Mouse (Mus musculus) heart, adult 2 months (tissue): ENCODE data around the gene Ttc28. TPM values are rescaled to one million over a fixed set of nuclear protein-coding genes. Genes with fewer than 3 reads are reported as not detected.

Experiments used
- DNase-seq, 2 experiments: peaks; one replicate each; pipeline ENCODE4 v3.0.0; 2021
- H3K27ac ChIP-seq: fragments of 200-600 bp; 2 replicates; pipeline ENCODE4 v1.8.1; 2022
- H3K27me3 ChIP-seq: fragments of 200-500 bp; 2 replicates; pipeline ENCODE4 v1.6.1; 2012; ENCODE audit warnings: mild to moderate bottlenecking, low read length, inconsistent platforms, mixed read lengths; ENCODE audit not compliant: control insufficient read depth, insufficient read depth
- H3K36me3 ChIP-seq: fragments of 200-500 bp; 2 replicates; pipeline ENCODE4 v1.6.1; 2012; ENCODE audit warnings: low read length, inconsistent platforms; ENCODE audit not compliant: control insufficient read depth, insufficient read depth
- H3K4me1 ChIP-seq: fragments of 200-500 bp; 2 replicates; pipeline ENCODE4 v1.6.1; 2011; ENCODE audit warnings: low read length; ENCODE audit not compliant: control insufficient read depth, insufficient read depth
- H3K4me3 ChIP-seq: fragments of 200-600 bp; 2 replicates; pipeline ENCODE4 v1.8.1; 2022
- H3K79me2 ChIP-seq: fragments of 200-500 bp; replicated peaks from 2 replicates; pipeline ENCODE4 v1.6.1; 2012; ENCODE audit warnings: mild to moderate bottlenecking, inconsistent platforms, low read length, moderate library complexity, mixed read lengths; ENCODE audit not compliant: control insufficient read depth, insufficient read depth
- H3K9ac ChIP-seq: fragments of 200-500 bp; 2 replicates; pipeline ENCODE4 v1.6.1; 2012; ENCODE audit warnings: low read depth, mild to moderate bottlenecking, control low read depth, inconsistent platforms, low read length, mixed read lengths
- CTCF ChIP-seq: fragments of 200-600 bp; IDR thresholded peaks from 2 replicates; pipeline ENCODE4 v1.8.1; 2022; ENCODE audit warnings: antibody characterized with exemption, mild to moderate bottlenecking, moderate library complexity
- EP300 ChIP-seq: fragments of 200-500 bp; IDR thresholded peaks from 2 replicates; pipeline ENCODE4 v1.6.1; 2011; ENCODE audit warnings: low read depth, low read length, control low read depth; ENCODE audit not compliant: insufficient read depth
- POLR2A ChIP-seq: fragments of 200-500 bp; IDR thresholded peaks from 2 replicates; pipeline ENCODE4 v1.6.1; 2011; ENCODE audit warnings: mild to moderate bottlenecking, low read depth, low read length, control low read depth; ENCODE audit not compliant: insufficient read depth
- WGBS: fragments of 180-500 bp; shearing (Covaris S2); methylation state at CpG from one replicate; pipeline ENCODE4 v1.1.7; 2018; 5-methylcytosine and 5-hydroxymethylcytosine counted together
- intact Hi-C: fragments of 180-260 bp; cut with DNase I; formaldehyde crosslinking; loops from one replicate; pipeline ENCODE4 v1.15.1; 2025
- polyA plus RNA-seq: library from polyadenylated mRNA; depleted of rRNA; stranded (reverse); fragments of >200 nt; gene quantifications from 2 replicates; pipeline ENCODE4 v1.2.3, GENCODE M21; 2012
- total RNA-seq, 2 experiments: library from RNA; stranded (reverse); gene quantifications; 2 replicates each; pipeline ENCODE4 v1.2.3; 2021

The Ttc28 gene
- total and polyA plus RNA-seq, 3 experiments = 7.2 to 15.0 (median 12.3) TPM

- WGBS = 83% methylated on average over 6 of the region's 6 CpGs
- no peak for DNase-seq
- H3K9ac ChIP-seq = no peak overlapping the region
These were observed 435.5 kb downstream of the Ttc28 start for GRCm38 (mm10) chr5:111315061-111315460.

GRCm38 (mm10) chr5:111317526-111317925, 437.9 kb downstream of the Ttc28 start:
- no peak for DNase-seq
- H3K27ac ChIP-seq = no peak overlapping the region
- TF ChIP-seq CTCF = no peak
- no peak for TF ChIP-seq EP300
- no peak for TF ChIP-seq POLR2A
- no peaks in the 10 kb centered on the region for H3K27me3 ChIP-seq
- no peak overlapping the region for H3K4me3 ChIP-seq
- intact Hi-C loops = no loop called here
- H3K4me1 ChIP-seq = no peaks in the 10 kb centered on the region
- H3K36me3 ChIP-seq = no peaks in the 10 kb centered on the region
- no peaks in the 10 kb centered on the region for H3K79me2 ChIP-seq
- WGBS = 80% methylated on average over 3 of the region's 3 CpGs
- H3K9ac ChIP-seq = no peak overlapping the region

More at GRCm38 (mm10) chr5:111315061-111315460, 435.5 kb downstream of the Ttc28 start:
- Histone ChIP-seq H3K27ac (no peak overlapping the region), H3K27me3 (no peaks in the 10 kb centered on the region), H3K36me3 (no peaks in the 10 kb centered on the region), H3K4me3 (no peak overlapping the region), H3K79me2 (no peaks in the 10 kb centered on the region), H3K4me1 (no peaks in the 10 kb centered on the region)
- TF ChIP-seq CTCF (no peak), EP300 (no peak), POLR2A (no peak)
- intact Hi-C loops = no loop called here

GRCm38 (mm10) chr5:111318946-111319345, 439.3 kb downstream of the Ttc28 start:
- Histone ChIP-seq H3K9ac (no peak overlapping the region), H3K27ac (no peak overlapping the region), H3K79me2 (no peaks in the 10 kb centered on the region), H3K4me3 (no peak overlapping the region), H3K27me3 (no peaks in the 10 kb centered on the region), H3K36me3 (no peaks in the 10 kb centered on the region), H3K4me1 (no peaks in the 10 kb centered on the region)
- no peak for TF ChIP-seq POLR2A
- no peak for TF ChIP-seq EP300
- no peak for TF ChIP-seq CTCF
- intact Hi-C loops = no loop called here
- WGBS = 29% methylated on average over 1 of the region's 1 CpGs
- no peak for DNase-seq

- no peak overlapping the region for H3K9ac ChIP-seq
- H3K27me3 ChIP-seq = no peaks in the 10 kb centered on the region
- peaks cover 1% of the 10 kb centered on the region; the same call in 1 of the 2 replicates for H3K4me1 ChIP-seq
- 14% methylated on average over 1 of the region's 1 CpGs for WGBS
- H3K27ac ChIP-seq = no peak overlapping the region
- H3K36me3 ChIP-seq = no peaks in the 10 kb centered on the region
- intact Hi-C loops = no loop called here
- H3K79me2 ChIP-seq = no peaks in the 10 kb centered on the region
- DNase-seq = no peak
- no peak overlapping the region for H3K4me3 ChIP-seq
- TF ChIP-seq EP300 (no peak), CTCF (peak; percentile 51), POLR2A (no peak)
These were observed 446.2 kb downstream of the Ttc28 start for GRCm38 (mm10) chr5:111325813-111326212.

GRCm38 (mm10) chr5:111327420-111327819, 447.8 kb downstream of the Ttc28 start:
- WGBS = 41% methylated on average over 7 of the region's 7 CpGs
- Histone ChIP-seq H3K4me1 (peaks cover 5% of the 10 kb centered on the region), H3K79me2 (peaks cover 1% of the 10 kb centered on the region; the same call in 1 of the 2 replicates), H3K9ac (no peak overlapping the region), H3K4me3 (no peak overlapping the region), H3K27me3 (no peaks in the 10 kb centered on the region), H3K27ac (no peak overlapping the region), H3K36me3 (peaks cover 4% of the 10 kb centered on the region; the same call in 1 of the 2 replicates)
- no peak for DNase-seq
- intact Hi-C loops = no loop called here
- no peak for TF ChIP-seq EP300
- no peak for TF ChIP-seq CTCF
- no peak for TF ChIP-seq POLR2A

- no peaks in the 10 kb centered on the region for H3K27me3 ChIP-seq
These were observed 450.3 kb downstream of the Ttc28 start for GRCm38 (mm10) chr5:111329782-111330416.

More at GRCm38 (mm10) chr5:111329782-111330416, 450.3 kb downstream of the Ttc28 start:
- Histone ChIP-seq H3K79me2 (peaks cover 6% of the 10 kb centered on the region), H3K4me1 (peaks cover 5% of the 10 kb centered on the region), H3K9ac (peak overlapping the region; percentile 69), H3K27ac (peak overlapping the region; percentile 93), H3K4me3 (peak overlapping the region; percentile 59), H3K36me3 (peaks cover 8% of the 10 kb centered on the region; the same call in 1 of the 2 replicates)
- TF ChIP-seq EP300 = no peak
- TF ChIP-seq POLR2A = no peak
- TF ChIP-seq CTCF = no peak
- WGBS = 17% methylated on average over 10 of the region's 10 CpGs
- intact Hi-C loops = loop anchor here (5.0 kb wide), 1 partner anchor 883 kb away; the partner anchor contains the start of gene Fbrsl1
- DNase-seq = no peak
